Mouse (Mus musculus) kidney, adult 2 months (tissue): Measurements from ENCODE around the gene Adk.

Experiments
- CTCF ChIP-seq: fragments of 200-500 bp; conservative IDR thresholded peaks from 2 replicates; pipeline ENCODE4 v1.5.1; 2011; ENCODE audit warnings: low read depth, mild to moderate bottlenecking, control low read depth, low read length, moderate library complexity, mixed read lengths; ENCODE audit not compliant: insufficient read depth, insufficient read length
- POLR2A ChIP-seq: fragments of 200-500 bp; IDR thresholded peaks from one replicate; pipeline ENCODE4 v1.6.1; 2011; ENCODE audit warnings: low read depth, low read length, control low read depth

DNA sequence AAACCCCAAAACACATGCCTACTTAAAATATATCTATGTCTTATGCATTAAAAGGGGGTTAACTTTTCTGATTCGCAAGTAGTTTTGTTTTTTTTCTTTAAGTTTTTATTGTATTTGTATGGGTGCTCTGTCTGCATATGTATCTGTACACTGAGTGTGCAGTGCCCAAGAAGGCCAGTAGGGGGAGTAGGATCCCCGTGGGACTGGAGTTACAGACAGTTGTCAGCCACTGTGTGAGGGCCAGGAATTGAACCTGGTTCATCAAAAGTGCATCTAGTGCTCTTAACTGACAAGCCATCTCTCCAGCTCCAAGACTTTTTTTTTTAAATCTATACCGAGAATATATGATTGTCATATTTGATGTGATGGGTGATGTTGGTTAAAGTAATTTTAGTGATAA is 1.6 kb upstream of the Adk start:
- TF ChIP-seq POLR2A (no peak), CTCF (peak; percentile 57)
